Mouse (Mus musculus): ENCODE results near the gene Anapc7. TPM values are rescaled to one million over a fixed set of nuclear protein-coding genes. Genes with fewer than 3 reads are reported as not detected.

Gene Anapc7
- polyA plus RNA-seq (2015; fragmentation: Nextera tagmentation; extraction: Ambion mirVana), result 40.1 and 44.5 TPM in 2 replicates

GRCm38 (mm10) chr5:122421271-122422068 lies at the start of gene Anapc7:
Anapc7 (plus strand) TSS chr5:122421693.

GRCm38 (mm10) chr5:122372192-122372769 lies 49.2 kb upstream of the Anapc7 start, which contains the start of gene Fam216a:
Fam216a (minus strand) TSS chr5:122372364.

GRCm38 (mm10) chr5:122391786-122392180 lies 29.7 kb upstream of the Anapc7 start, which contains the start of gene Arpc3:
Arpc3 (plus strand) TSS chr5:122391878.

Other genes starting within 250 kb of the Anapc7 start
- 0.79 and 1.2 TPM in 2 replicates for gene Hvcn1, start 214.9 kb upstream of the Anapc7 start, polyA plus RNA-seq (2015; fragmentation: Nextera tagmentation; extraction: Ambion mirVana)
- 4.8 and 6.6 TPM in 2 replicates for gene Tctn1, start 157.2 kb upstream of the Anapc7 start, polyA plus RNA-seq (2015; fragmentation: Nextera tagmentation; extraction: Ambion mirVana)
- 10.6 and 12.1 TPM in 2 replicates for gene Pptc7, start 137.3 kb upstream of the Anapc7 start, polyA plus RNA-seq (2015; fragmentation: Nextera tagmentation; extraction: Ambion mirVana)
- gene Rad9b, start 67.5 kb upstream of the Anapc7 start, polyA plus RNA-seq (2015; fragmentation: Nextera tagmentation; extraction: Ambion mirVana), result 14.6 and 19.7 TPM in 2 replicates
- gene Vps29, start 67.3 kb upstream of the Anapc7 start, polyA plus RNA-seq (2015; fragmentation: Nextera tagmentation; extraction: Ambion mirVana), result 351 and 379 TPM in 2 replicates
- gene Gpn3, start 49.8 kb upstream of the Anapc7 start, polyA plus RNA-seq (2015; fragmentation: Nextera tagmentation; extraction: Ambion mirVana), result 43.7 and 48.2 TPM in 2 replicates
- gene Fam216a, start 49.3 kb upstream of the Anapc7 start, polyA plus RNA-seq (2015; fragmentation: Nextera tagmentation; extraction: Ambion mirVana), result 146 and 148 TPM in 2 replicates
- gene Arpc3, start 29.8 kb upstream of the Anapc7 start, polyA plus RNA-seq (2015; fragmentation: Nextera tagmentation; extraction: Ambion mirVana), result 128 and 133 TPM in 2 replicates
- 66.1 and 68.0 TPM in 2 replicates for gene Atp2a2, start 80.5 kb downstream of the Anapc7 start, polyA plus RNA-seq (2015; fragmentation: Nextera tagmentation; extraction: Ambion mirVana)
- 59.2 and 63.2 TPM in 2 replicates for gene Ift81, start 192.8 kb downstream of the Anapc7 start, polyA plus RNA-seq (2015; fragmentation: Nextera tagmentation; extraction: Ambion mirVana)
- 7.6 and 8.5 TPM in 2 replicates for gene P2rx7, start 222.2 kb downstream of the Anapc7 start, polyA plus RNA-seq (2015; fragmentation: Nextera tagmentation; extraction: Ambion mirVana)